Mouse (Mus musculus): ENCODE data around the gene Pde4d. TPM values are rescaled to one million over a fixed set of nuclear protein-coding genes. Genes with fewer than 3 reads are reported as not detected.

Pde4d gene
- total RNA-seq, 2 experiments from 2014 or later, result 72.4 to 79.0 TPM

- no peak for DNase-seq (ENCODE audit: low spot score in 2 of 2)
Measured at GRCm38 (mm10) chr13:109936866-109937265, 1487.1 kb downstream of the Pde4d start.

- no peak for DNase-seq (ENCODE audit: low spot score in 2 of 2)
Measured at GRCm38 (mm10) chr13:109944822-109945551, 1495.2 kb downstream of the Pde4d start.

GRCm38 (mm10) chr13:109951466-109951865 is 1501.7 kb downstream of the Pde4d start:
- no peak for DNase-seq (ENCODE audit: low spot score in 2 of 2)

GRCm38 (mm10) chr13:109954189-109954588 is 1504.4 kb downstream of the Pde4d start:
- DNase-seq (ENCODE audit: low spot score in 2 of 2), result no peak

- no peak for DNase-seq (ENCODE audit: low spot score in 2 of 2)
Measured at GRCm38 (mm10) chr13:109957953-109958352, 1508.2 kb downstream of the Pde4d start.

GRCm38 (mm10) chr13:109982821-109983443 is 1533.2 kb downstream of the Pde4d start:
- DNase-seq (ENCODE audit: low spot score in 2 of 2), result no peak

GRCm38 (mm10) chr13:109985411-109985810 is 1535.7 kb downstream of the Pde4d start:
- DNase-seq (ENCODE audit: low spot score in 2 of 2), result no peak

GRCm38 (mm10) chr13:109985892-109986291 is 1536.1 kb downstream of the Pde4d start:
- no peak for DNase-seq (ENCODE audit: low spot score in 2 of 2)

GRCm38 (mm10) chr13:109992775-109993505 is 1543.2 kb downstream of the Pde4d start:
- peak; percentile 30 to 47 for DNase-seq (ENCODE audit: low spot score in 2 of 2)

GRCm38 (mm10) chr13:109994240-109994764 is 1544.6 kb downstream of the Pde4d start:
- no peak for DNase-seq (ENCODE audit: low spot score in 2 of 2)

GRCm38 (mm10) chr13:110002081-110002480 is 1552.3 kb downstream of the Pde4d start:
- no peak for DNase-seq (ENCODE audit: low spot score in 2 of 2)

Small RNA genes within 50 kb of the gene (microRNA-seq; reads per million reads assigned to microRNA genes)
- gene Mir1904 (0 reads per million in 2 experiments), gene Mir582 (20.4 to 21.8 reads per million in 2 experiments)

Other genes starting within 250 kb of the Pde4d start
- 10 to 100 TPM; 13.9 to 14.8 TPM for gene Elovl7, start 235.5 kb upstream of the Pde4d start, total RNA-seq (2021)
- gene Depdc1b, start 133.6 kb upstream of the Pde4d start, total RNA-seq (2021), result 1 to 10 TPM; 1.8 TPM